Mouse (Mus musculus): Measurements from ENCODE around the gene Cpz. TPM values are rescaled to one million over a fixed set of nuclear protein-coding genes. Genes with fewer than 3 reads are reported as not detected.

Cpz gene
- polyA plus RNA-seq, 1 experiment from 2014 or later, result 4.8 TPM

DNA sequence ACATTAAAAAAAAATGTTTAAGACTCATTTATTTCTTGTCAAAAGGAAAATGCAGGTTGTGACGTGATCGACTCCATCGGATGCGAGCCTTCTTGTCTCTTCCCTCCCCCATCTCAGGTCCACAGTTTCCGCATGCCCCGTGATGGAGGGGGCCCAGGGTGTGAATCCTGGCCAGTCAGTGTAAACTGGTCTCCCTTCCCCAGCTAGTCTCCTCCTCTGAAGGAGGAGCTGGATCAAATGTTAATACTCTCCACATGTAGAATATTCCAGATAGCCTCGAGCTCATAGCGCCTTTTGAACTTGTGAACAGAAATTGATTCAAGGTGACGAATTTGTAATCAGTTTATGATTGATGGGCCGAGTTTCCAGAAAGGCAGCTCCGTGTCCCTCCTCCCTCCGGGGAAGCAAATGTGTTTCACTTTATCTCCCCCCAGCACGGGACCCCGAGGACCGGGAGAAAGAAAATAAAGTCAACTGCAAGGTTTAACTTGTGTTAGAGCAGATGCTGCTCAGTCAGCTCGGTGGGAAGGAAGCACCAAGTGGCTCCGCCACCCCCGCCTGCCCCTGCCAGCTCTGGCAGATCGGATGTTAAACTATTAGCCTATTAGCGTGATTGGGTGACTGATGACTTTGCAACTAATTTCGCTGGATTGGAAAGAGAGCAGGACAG is 59.4 kb downstream of the Cpz start:
- ATAC-seq (ENCODE audit: insufficient number of reproducible peaks, insufficient read depth, low FRiP score, low read depth), result no peak
- Histone ChIP-seq H3K27me3 (ENCODE audit: control insufficient read depth, insufficient read depth, low read length) (no peaks in the 10 kb centered on the region), H3K4me1 (ENCODE audit: control insufficient read depth, insufficient read depth, low read length) (peaks cover 3% of the 10 kb centered on the region; the same call in 1 of the 2 replicates), H3K9ac (replicated peaks; ENCODE audit: low read depth, low read length) (no peak overlapping the region), H3K27ac (ENCODE audit: low read length) (no peak overlapping the region), H3K4me2 (replicated peaks; ENCODE audit: low read depth, low read length) (no peak overlapping the region), H3K9me3 (ENCODE audit: control insufficient read depth, low read depth, low read length) (no peaks in the 10 kb centered on the region), H3K36me3 (ENCODE audit: control insufficient read depth, insufficient read depth, low read length) (no peaks in the 10 kb centered on the region), H3K4me3 (ENCODE audit: low read depth, low read length) (no peak overlapping the region)
- 23% methylated on average over 21 of the region's 21 CpGs for WGBS

DNA sequence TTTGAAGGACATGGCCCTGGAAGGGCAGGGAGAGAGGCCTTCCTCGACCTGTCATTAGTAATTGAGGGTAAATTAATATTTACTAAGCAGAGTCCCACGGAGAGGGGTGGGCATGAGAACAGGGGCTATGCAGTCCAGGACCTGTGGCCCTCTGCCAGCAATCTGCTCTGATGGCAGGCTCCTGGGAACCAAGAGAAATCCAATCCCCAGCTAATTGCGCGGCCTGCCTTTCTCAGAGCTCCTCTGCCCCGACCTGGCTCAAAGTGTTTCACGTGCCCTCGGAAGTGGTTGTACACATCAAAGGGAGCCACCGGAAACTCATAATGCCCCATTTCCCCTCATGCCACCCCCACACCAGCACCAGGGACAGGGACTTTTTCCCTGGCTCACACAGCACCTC is 63.4 kb downstream of the Cpz start:
- Histone ChIP-seq H3K9me3 (ENCODE audit: control insufficient read depth, low read depth, low read length) (no peaks in the 10 kb centered on the region), H3K36me3 (ENCODE audit: control insufficient read depth, insufficient read depth, low read length) (no peaks in the 10 kb centered on the region), H3K27ac (ENCODE audit: low read length) (no peak overlapping the region), H3K4me2 (replicated peaks; ENCODE audit: low read depth, low read length) (no peak overlapping the region), H3K9ac (replicated peaks; ENCODE audit: low read depth, low read length) (no peak overlapping the region), H3K27me3 (ENCODE audit: control insufficient read depth, insufficient read depth, low read length) (no peaks in the 10 kb centered on the region), H3K4me3 (ENCODE audit: low read depth, low read length) (no peak overlapping the region), H3K4me1 (ENCODE audit: control insufficient read depth, insufficient read depth, low read length) (peaks cover 3% of the 10 kb centered on the region; the same call in 1 of the 2 replicates)
- 47% methylated on average over 8 of the region's 8 CpGs for WGBS
- ATAC-seq (ENCODE audit: insufficient number of reproducible peaks, insufficient read depth, low FRiP score, low read depth), result no peak

DNA sequence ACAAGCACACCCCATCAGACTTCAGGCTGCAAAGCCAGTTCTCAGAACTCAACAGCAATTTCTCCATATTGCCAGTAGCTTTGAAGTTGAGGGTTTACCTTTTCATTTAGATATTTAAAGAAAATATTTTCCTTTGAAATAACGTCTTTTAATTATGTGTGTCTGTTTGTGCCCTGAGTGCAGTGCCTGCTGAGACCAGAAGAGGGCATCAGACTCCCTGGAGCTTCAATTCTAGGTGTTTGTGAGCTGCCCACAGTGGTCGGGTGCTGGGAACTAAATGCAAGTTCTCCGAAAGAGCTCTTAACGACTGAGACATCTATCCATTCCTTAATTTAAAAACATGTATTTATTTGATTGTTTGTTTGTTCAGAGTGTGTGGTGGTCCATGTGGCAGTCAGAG is 65.7 kb downstream of the Cpz start:
- no peak overlapping the region for H3K27ac ChIP-seq (ENCODE audit: low read length)
- no peaks in the 10 kb centered on the region for H3K9me3 ChIP-seq (ENCODE audit: control insufficient read depth, low read depth, low read length)
- H3K36me3 ChIP-seq (ENCODE audit: control insufficient read depth, insufficient read depth, low read length), result no peaks in the 10 kb centered on the region
- no peak for ATAC-seq (ENCODE audit: insufficient number of reproducible peaks, insufficient read depth, low FRiP score, low read depth)
- no peaks in the 10 kb centered on the region for H3K27me3 ChIP-seq (ENCODE audit: control insufficient read depth, insufficient read depth, low read length)
- H3K9ac ChIP-seq (replicated peaks; ENCODE audit: low read depth, low read length), result no peak overlapping the region
- WGBS, result 73% methylated on average over 4 of the region's 4 CpGs
- no peaks in the 10 kb centered on the region for H3K4me1 ChIP-seq (ENCODE audit: control insufficient read depth, insufficient read depth, low read length)
- H3K4me3 ChIP-seq (ENCODE audit: low read depth, low read length), result no peak overlapping the region
- H3K4me2 ChIP-seq (replicated peaks; ENCODE audit: low read depth, low read length), result no peak overlapping the region

DNA sequence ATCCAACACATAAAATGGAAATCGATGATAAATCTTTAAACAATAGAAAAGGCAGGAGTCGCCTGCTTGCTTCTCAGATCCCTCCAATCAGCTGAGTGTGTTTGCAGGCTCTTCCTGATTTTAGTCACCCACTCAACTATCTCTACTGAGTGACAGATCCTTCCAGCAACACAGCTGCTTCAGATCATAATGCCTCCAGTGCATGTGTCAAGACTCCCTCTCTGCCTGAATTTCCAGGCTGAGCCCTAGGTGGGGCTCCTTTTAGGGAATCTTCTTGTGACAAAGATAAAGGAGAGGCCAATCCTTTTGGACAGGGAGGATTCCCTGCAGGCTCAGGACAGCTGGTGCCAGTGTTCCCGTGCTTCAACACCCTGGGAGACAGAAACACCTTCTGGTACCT is 67.2 kb downstream of the Cpz start:
- H3K27ac ChIP-seq (ENCODE audit: low read length), result no peak overlapping the region
- H3K4me1 ChIP-seq (ENCODE audit: control insufficient read depth, insufficient read depth, low read length), result no peaks in the 10 kb centered on the region
- no peak for ATAC-seq (ENCODE audit: insufficient number of reproducible peaks, insufficient read depth, low FRiP score, low read depth)
- H3K4me3 ChIP-seq (ENCODE audit: low read depth, low read length), result no peak overlapping the region
- no peaks in the 10 kb centered on the region for H3K9me3 ChIP-seq (ENCODE audit: control insufficient read depth, low read depth, low read length)
- no peaks in the 10 kb centered on the region for H3K36me3 ChIP-seq (ENCODE audit: control insufficient read depth, insufficient read depth, low read length)
- 60% methylated on average over 3 of the region's 3 CpGs for WGBS
- H3K27me3 ChIP-seq (ENCODE audit: control insufficient read depth, insufficient read depth, low read length), result no peaks in the 10 kb centered on the region
- no peak overlapping the region for H3K9ac ChIP-seq (replicated peaks; ENCODE audit: low read depth, low read length)
- no peak overlapping the region for H3K4me2 ChIP-seq (replicated peaks; ENCODE audit: low read depth, low read length)

- no peaks in the 10 kb centered on the region for H3K27me3 ChIP-seq (ENCODE audit: control insufficient read depth, insufficient read depth, low read length)
- no peak overlapping the region for H3K27ac ChIP-seq (ENCODE audit: low read length)
- H3K4me3 ChIP-seq (ENCODE audit: low read depth, low read length), result no peak overlapping the region
- no peak overlapping the region for H3K4me2 ChIP-seq (replicated peaks; ENCODE audit: low read depth, low read length)
- H3K9me3 ChIP-seq (ENCODE audit: control insufficient read depth, low read depth, low read length), result no peaks in the 10 kb centered on the region
- no peak for ATAC-seq (ENCODE audit: insufficient number of reproducible peaks, insufficient read depth, low FRiP score, low read depth)
- no peak overlapping the region for H3K9ac ChIP-seq (replicated peaks; ENCODE audit: low read depth, low read length)
- WGBS, result 75% methylated on average over 7 of the region's 7 CpGs
- no peaks in the 10 kb centered on the region for H3K4me1 ChIP-seq (ENCODE audit: control insufficient read depth, insufficient read depth, low read length)
- H3K36me3 ChIP-seq (ENCODE audit: control insufficient read depth, insufficient read depth, low read length), result no peaks in the 10 kb centered on the region
These were observed 68.1 kb downstream of the Cpz start for GRCm38 (mm10) chr5:35457364-35457763.

GRCm38 (mm10) chr5:35454187-35454800 is 71.2 kb downstream of the Cpz start:
- Histone ChIP-seq H3K27me3 (ENCODE audit: control insufficient read depth, insufficient read depth, low read length) (no peaks in the 10 kb centered on the region), H3K9ac (replicated peaks; ENCODE audit: low read depth, low read length) (no peak overlapping the region), H3K27ac (ENCODE audit: low read length) (no peak overlapping the region), H3K9me3 (ENCODE audit: control insufficient read depth, low read depth, low read length) (no peaks in the 10 kb centered on the region), H3K4me2 (replicated peaks; ENCODE audit: low read depth, low read length) (no peak overlapping the region), H3K36me3 (ENCODE audit: control insufficient read depth, insufficient read depth, low read length) (no peaks in the 10 kb centered on the region), H3K4me1 (ENCODE audit: control insufficient read depth, insufficient read depth, low read length) (no peaks in the 10 kb centered on the region), H3K4me3 (ENCODE audit: low read depth, low read length) (no peak overlapping the region)
- 33% methylated on average over 17 of the region's 17 CpGs for WGBS
- no peak for ATAC-seq (ENCODE audit: insufficient number of reproducible peaks, insufficient read depth, low FRiP score, low read depth)

Other genes with a start within 250 kb of the Cpz start
- not detected in 2 replicates for gene Adra2c, start 247.4 kb downstream of the Cpz start, polyA plus RNA-seq (2014; fragmentation: Nextera tagmentation; extraction: Ambion mirVana)
- gene Hmx1, start 136.6 kb downstream of the Cpz start, polyA plus RNA-seq (2014; fragmentation: Nextera tagmentation; extraction: Ambion mirVana), result not detected in 2 replicates
- 8.7 and 8.9 TPM in 2 replicates for gene Trmt44, start 49.4 kb upstream of the Cpz start, polyA plus RNA-seq (2014; fragmentation: Nextera tagmentation; extraction: Ambion mirVana)
- 13.9 and 18.3 TPM in 2 replicates for gene Acox3, start 57.3 kb upstream of the Cpz start, polyA plus RNA-seq (2014; fragmentation: Nextera tagmentation; extraction: Ambion mirVana)
- gene Htra3, start 154.1 kb upstream of the Cpz start, polyA plus RNA-seq (2014; fragmentation: Nextera tagmentation; extraction: Ambion mirVana), result 52.2 and 54.7 TPM in 2 replicates
- gene Sh3tc1, start 214.3 kb upstream of the Cpz start, polyA plus RNA-seq (2014; fragmentation: Nextera tagmentation; extraction: Ambion mirVana), result 2.9 and 3.2 TPM in 2 replicates
- 1.3 and 3.2 TPM in 2 replicates for gene Ablim2, start 232.2 kb upstream of the Cpz start, polyA plus RNA-seq (2014; fragmentation: Nextera tagmentation; extraction: Ambion mirVana)

Measured in stomach, embryonic 14.5 days (tissue).